Mouse (Mus musculus) neural tube, embryonic 12.5 days (tissue): ENCODE results near the gene Anxa5. TPM values are rescaled to one million over a fixed set of nuclear protein-coding genes. Genes with fewer than 3 reads are reported as not detected.

Experiments used
- ATAC-seq: fragments of 200-750 bp; cut with Nextera tagmentation; 2 replicates; pipeline ENCODE4 v1.8.0; 2017; ENCODE audit warnings: low read depth, mild to moderate bottlenecking, moderate TSS enrichment, moderate library complexity; ENCODE audit not compliant: low FRiP score
- H3K27ac ChIP-seq: fragments of 300-500 bp; sonication (generic); 2 replicates; pipeline ENCODE4 v1.5.1; 2016
- H3K27me3 ChIP-seq: fragments of 300-500 bp; sonication (generic); replicated peaks from 2 replicates; pipeline ENCODE4 v1.6.1; 2016; ENCODE audit warnings: mild to moderate bottlenecking
- H3K36me3 ChIP-seq: fragments of 300-500 bp; sonication (generic); 2 replicates; pipeline ENCODE4 v1.6.1; 2016; ENCODE audit warnings: mild to moderate bottlenecking
- H3K4me1 ChIP-seq: fragments of 300-500 bp; sonication (generic); 2 replicates; pipeline ENCODE4 v1.6.1; 2016
- H3K4me2 ChIP-seq: fragments of 300-500 bp; sonication (generic); replicated peaks from 2 replicates; pipeline ENCODE4 v1.6.1; 2016; ENCODE audit warnings: mild to moderate bottlenecking
- H3K4me3 ChIP-seq: fragments of 300-500 bp; sonication (generic); 2 replicates; pipeline ENCODE4 v1.5.1; 2016
- H3K9ac ChIP-seq: fragments of 300-500 bp; sonication (generic); 2 replicates; pipeline ENCODE4 v1.6.1; 2016; ENCODE audit warnings: mild to moderate bottlenecking
- H3K9me3 ChIP-seq: fragments of 300-500 bp; sonication (generic); 2 replicates; pipeline ENCODE4 v1.6.1; 2016; ENCODE audit warnings: mild to moderate bottlenecking
- WGBS: fragments of 180-500 bp; shearing (Covaris S2); methylation state at CpG from one replicate; pipeline ENCODE4 v1.1.7; 2016; 5-methylcytosine and 5-hydroxymethylcytosine counted together
- polyA plus RNA-seq: library from polyadenylated mRNA; unstranded; fragments of >200 nt; fragmentation: Nextera tagmentation; extraction: Ambion mirVana; gene quantifications from 2 replicates; pipeline ENCODE4 v1.2.1, GENCODE M21; 2016

Anxa5 gene
- polyA plus RNA-seq, 1 experiment from 2014 or later, result 131 TPM

DNA sequence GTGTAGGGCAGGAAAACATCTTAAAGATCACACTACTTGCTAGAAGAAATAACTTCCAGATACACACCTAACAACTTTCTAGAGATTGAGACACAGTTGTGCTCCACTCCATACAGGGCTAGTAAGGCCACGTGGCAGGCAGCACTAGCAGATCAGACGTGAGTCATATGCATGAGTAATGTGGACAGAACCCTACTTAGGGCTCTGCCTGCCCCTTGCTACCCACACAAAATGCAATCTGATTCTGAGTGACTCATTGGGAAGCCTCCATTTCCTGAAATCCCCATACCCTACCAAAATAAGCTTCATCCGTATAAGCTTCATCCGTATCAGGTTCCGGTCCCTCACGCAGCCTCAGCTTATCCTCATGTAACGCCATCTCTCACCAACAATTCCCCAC is 8.1 kb downstream of the Anxa5 start:
- H3K36me3 ChIP-seq, result no peaks in the 10 kb centered on the region
- H3K4me2 ChIP-seq, result no peak overlapping the region
- H3K4me3 ChIP-seq, result no peak overlapping the region
- no peaks in the 10 kb centered on the region for H3K27me3 ChIP-seq
- no peaks in the 10 kb centered on the region for H3K9me3 ChIP-seq
- no peak overlapping the region for H3K9ac ChIP-seq
- no peak overlapping the region for H3K27ac ChIP-seq
- H3K4me1 ChIP-seq, result no peaks in the 10 kb centered on the region
- 89% methylated on average over 7 of the region's 7 CpGs for WGBS
- no peak for ATAC-seq

DNA sequence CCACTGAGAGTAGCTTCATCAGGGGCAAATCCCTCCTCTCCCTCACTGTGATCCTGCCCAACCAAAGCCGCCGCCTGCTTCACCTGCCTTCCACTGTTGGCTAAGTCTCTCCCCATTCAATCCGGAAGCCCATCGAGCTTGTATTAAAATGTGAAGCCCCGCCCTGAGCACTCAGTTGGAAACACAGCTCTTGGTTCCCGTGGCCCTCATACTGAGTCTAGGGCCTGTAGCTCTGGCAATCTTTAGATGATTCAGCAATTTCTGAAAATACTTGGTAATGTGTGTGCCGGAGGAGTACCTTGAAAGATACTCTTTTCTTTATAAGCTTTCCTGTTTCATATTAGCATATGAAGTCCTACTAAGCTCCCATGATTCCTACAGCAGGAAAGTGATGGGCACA is 10.2 kb downstream of the Anxa5 start:
- WGBS, result 69% methylated on average over 7 of the region's 7 CpGs
- Histone ChIP-seq H3K4me2 (no peak overlapping the region), H3K9ac (no peak overlapping the region), H3K4me1 (no peaks in the 10 kb centered on the region), H3K4me3 (no peak overlapping the region), H3K9me3 (no peaks in the 10 kb centered on the region), H3K27me3 (no peaks in the 10 kb centered on the region), H3K36me3 (no peaks in the 10 kb centered on the region), H3K27ac (no peak overlapping the region)
- ATAC-seq, result no peak

DNA sequence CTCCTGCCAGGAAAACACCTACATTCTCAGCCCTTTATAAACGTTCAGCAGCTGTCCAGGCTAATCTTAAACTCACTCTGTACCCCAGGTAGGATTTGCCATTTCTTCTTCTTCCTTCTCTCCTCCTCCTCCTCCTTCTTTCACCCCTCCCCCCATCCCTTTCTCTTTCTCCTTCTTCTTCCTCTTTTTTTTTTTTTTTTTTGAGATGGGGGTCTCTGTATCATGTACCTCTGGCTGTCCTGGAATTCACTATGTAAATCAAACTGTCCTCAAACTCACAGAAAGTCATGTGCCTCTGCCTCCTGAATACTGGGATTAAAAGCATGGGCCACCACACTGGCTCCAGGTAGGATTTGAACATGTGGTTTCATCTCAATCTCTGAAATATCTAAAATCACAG is 13.3 kb downstream of the Anxa5 start:
- H3K9me3 ChIP-seq, result no peaks in the 10 kb centered on the region
- no peak overlapping the region for H3K4me2 ChIP-seq
- H3K27me3 ChIP-seq, result no peaks in the 10 kb centered on the region
- H3K27ac ChIP-seq, result no peak overlapping the region
- H3K36me3 ChIP-seq, result no peaks in the 10 kb centered on the region
- no peak overlapping the region for H3K4me3 ChIP-seq
- WGBS, result 9% methylated on average over 1 of the region's 1 CpGs
- H3K4me1 ChIP-seq, result no peaks in the 10 kb centered on the region
- H3K9ac ChIP-seq, result no peak overlapping the region
- ATAC-seq, result no peak

DNA sequence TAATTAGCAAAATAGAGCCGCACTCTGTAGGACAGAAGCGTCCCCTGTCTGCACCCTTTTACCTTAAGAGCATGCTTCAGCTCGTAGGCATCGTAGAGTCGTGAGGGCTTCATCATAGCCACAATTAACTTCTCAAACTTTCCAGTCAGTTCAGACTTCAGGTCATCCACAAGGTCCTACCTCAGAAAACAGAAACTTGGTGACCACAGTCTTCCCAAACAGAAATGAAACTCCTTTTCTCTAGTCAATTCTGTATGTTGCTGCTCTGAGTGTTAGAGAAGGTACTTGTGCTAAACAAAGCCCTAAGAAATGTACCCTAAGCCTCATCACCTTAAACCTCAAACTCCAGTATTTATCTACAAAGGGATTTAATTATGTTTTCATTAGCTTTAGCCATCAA is 13.9 kb downstream of the Anxa5 start:
- Histone ChIP-seq H3K4me1 (no peaks in the 10 kb centered on the region), H3K4me3 (no peak overlapping the region), H3K27me3 (no peaks in the 10 kb centered on the region), H3K9ac (no peak overlapping the region), H3K9me3 (no peaks in the 10 kb centered on the region), H3K36me3 (no peaks in the 10 kb centered on the region), H3K27ac (no peak overlapping the region), H3K4me2 (no peak overlapping the region)
- 76% methylated on average over 5 of the region's 5 CpGs for WGBS
- no peak for ATAC-seq

DNA sequence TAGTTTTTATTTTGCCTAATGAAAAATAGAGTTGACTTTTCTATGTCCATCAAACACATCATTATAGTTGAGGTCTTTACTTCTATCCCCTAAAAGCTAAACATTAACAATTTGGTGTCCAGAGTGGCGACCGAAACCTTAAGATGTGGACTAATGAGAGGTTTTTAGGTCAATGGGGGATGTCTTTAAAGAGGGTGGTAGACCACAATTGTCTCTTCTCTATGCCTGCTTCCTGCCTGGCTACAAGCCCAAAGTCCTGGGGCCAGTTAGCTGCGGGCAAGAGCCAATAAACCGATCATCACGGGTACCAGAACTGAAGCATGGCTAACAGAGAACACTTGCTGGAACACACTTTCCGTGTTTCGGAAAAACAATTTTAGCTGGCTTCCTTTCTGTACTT is 15.0 kb downstream of the Anxa5 start:
- Histone ChIP-seq H3K9me3 (no peaks in the 10 kb centered on the region), H3K27ac (no peak overlapping the region), H3K4me1 (no peaks in the 10 kb centered on the region), H3K4me3 (no peak overlapping the region), H3K9ac (no peak overlapping the region), H3K36me3 (peaks cover 1% of the 10 kb centered on the region; the same call in 1 of the 2 replicates), H3K4me2 (no peak overlapping the region), H3K27me3 (no peaks in the 10 kb centered on the region)
- 89% methylated on average over 7 of the region's 7 CpGs for WGBS
- no peak for ATAC-seq

DNA sequence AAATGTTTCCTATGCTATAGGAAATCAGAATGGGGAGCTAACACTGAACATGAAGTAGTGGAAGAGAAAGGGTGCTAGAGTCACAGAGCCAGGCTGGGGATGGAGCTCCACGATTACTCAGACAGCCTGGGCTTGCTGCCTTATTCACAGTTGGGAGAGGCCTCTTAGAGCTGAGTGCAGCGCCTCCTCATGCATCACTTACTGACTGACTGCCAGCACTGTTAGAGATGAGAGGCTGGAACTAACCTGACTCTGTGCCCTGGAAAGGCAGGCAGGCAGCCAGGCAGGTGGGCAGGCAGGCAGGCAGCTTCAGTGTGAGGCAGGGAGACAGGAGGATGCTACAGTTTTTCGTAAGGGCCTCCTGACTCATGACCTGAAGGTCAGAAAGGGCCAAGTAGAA is 20.1 kb downstream of the Anxa5 start:
- Histone ChIP-seq H3K4me1 (no peaks in the 10 kb centered on the region), H3K9me3 (no peaks in the 10 kb centered on the region), H3K27ac (no peak overlapping the region), H3K4me2 (no peak overlapping the region), H3K9ac (no peak overlapping the region), H3K27me3 (no peaks in the 10 kb centered on the region), H3K36me3 (peaks cover 10% of the 10 kb centered on the region; the same call in 1 of the 2 replicates), H3K4me3 (no peak overlapping the region)
- ATAC-seq, result no peak
- WGBS, result 79% methylated on average over 3 of the region's 3 CpGs

DNA sequence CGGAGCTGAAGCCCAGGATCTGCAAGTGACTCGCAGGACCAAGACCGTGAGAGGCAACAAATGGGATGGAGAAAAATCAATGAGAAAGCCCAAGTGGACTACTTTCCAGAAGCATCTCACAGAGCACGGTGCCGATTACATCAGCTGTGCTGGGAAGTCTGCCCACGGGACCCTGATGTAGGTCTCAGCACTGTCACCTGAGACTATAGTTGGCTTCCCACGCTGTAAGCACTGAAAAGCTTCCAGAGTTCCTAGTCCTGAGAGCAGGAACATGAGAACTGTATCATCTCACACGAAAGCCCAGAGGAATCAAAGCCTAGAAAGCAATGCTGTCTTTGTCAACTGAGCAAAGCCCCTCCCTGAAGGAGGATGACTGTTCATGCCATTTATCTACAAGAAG is 20.6 kb downstream of the Anxa5 start:
- Histone ChIP-seq H3K4me2 (no peak overlapping the region), H3K36me3 (peaks cover 10% of the 10 kb centered on the region; the same call in 1 of the 2 replicates), H3K4me1 (no peaks in the 10 kb centered on the region), H3K27ac (no peak overlapping the region), H3K4me3 (no peak overlapping the region), H3K27me3 (no peaks in the 10 kb centered on the region), H3K9me3 (no peaks in the 10 kb centered on the region), H3K9ac (no peak overlapping the region)
- 93% methylated on average over 8 of the region's 8 CpGs for WGBS
- ATAC-seq, result no peak

DNA sequence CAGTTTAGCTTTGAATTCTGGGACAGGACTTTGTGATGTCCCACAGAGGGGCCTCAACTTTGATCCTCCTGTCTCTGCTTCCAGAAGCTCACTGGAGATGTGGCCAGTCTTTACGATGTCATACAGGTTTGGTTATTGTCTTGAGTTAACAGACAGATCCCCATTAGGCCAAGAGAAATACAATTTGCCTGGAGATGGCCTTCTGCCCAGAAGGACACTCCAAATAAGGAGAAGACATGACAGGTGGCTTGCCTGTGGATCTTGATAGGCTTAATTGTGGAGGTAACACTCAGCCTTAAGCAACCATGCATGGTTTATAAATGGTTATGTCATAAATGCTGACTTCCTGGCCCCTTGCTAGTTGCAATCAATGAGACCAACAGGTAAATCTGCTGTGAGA is 23.2 kb downstream of the Anxa5 start:
- H3K4me2 ChIP-seq, result no peak overlapping the region
- no peaks in the 10 kb centered on the region for H3K27me3 ChIP-seq
- no peaks in the 10 kb centered on the region for H3K9me3 ChIP-seq
- no peak overlapping the region for H3K27ac ChIP-seq
- no peak overlapping the region for H3K9ac ChIP-seq
- no peak for ATAC-seq
- H3K4me1 ChIP-seq, result no peaks in the 10 kb centered on the region
- no peak overlapping the region for H3K4me3 ChIP-seq
- WGBS, result 88% methylated on average over 1 of the region's 1 CpGs
- peaks cover 15% of the 10 kb centered on the region; the same call in 1 of the 2 replicates for H3K36me3 ChIP-seq

DNA sequence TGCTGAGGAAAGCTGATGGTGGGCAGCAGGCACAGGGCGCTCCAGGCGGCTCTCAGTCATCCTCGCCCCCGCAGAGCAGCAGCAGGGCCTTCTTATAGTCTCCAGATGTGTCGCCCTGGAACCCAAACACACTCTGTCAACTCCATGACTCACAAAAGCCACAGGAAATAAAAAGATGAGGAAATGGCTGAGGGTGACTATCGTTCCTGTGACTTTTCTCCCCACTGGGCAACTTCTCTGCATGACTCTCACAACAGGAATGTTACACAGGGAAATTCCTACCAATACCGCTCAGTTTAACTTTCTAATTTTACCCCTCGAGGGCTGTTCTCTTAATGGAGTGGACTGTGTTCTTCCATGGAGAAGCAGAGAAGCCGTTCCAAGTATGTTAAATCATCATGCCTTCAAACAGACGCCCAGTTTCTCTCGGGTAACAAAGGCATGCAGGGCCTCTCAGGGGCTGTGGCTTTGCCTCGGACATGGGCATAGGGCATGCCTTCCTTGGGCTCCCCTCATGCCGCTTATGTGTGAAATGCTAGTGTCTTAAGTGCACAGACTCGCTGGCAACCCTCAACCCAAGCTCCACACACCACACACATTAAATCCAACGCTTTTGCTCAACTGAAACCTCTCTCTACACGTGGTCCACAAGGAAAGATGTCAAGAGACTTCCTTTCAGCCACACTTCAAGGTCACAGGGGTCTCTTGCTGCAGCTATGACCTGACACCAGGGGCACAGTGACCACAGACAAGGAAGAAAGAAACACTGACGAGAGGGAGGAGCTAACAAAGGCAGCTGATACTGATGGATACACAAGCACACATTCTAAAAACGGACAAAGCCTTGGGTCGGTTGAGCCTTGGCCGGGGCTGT is 26.2 kb downstream of the Anxa5 start:
- Histone ChIP-seq H3K9ac (no peak overlapping the region), H3K27ac (no peak overlapping the region), H3K4me1 (no peaks in the 10 kb centered on the region), H3K27me3 (no peaks in the 10 kb centered on the region), H3K4me3 (no peak overlapping the region), H3K4me2 (no peak overlapping the region), H3K36me3 (peaks cover 12% of the 10 kb centered on the region; the same call in 1 of the 2 replicates), H3K9me3 (no peaks in the 10 kb centered on the region)
- ATAC-seq, result no peak
- 38% methylated on average over 20 of the region's 20 CpGs for WGBS

DNA sequence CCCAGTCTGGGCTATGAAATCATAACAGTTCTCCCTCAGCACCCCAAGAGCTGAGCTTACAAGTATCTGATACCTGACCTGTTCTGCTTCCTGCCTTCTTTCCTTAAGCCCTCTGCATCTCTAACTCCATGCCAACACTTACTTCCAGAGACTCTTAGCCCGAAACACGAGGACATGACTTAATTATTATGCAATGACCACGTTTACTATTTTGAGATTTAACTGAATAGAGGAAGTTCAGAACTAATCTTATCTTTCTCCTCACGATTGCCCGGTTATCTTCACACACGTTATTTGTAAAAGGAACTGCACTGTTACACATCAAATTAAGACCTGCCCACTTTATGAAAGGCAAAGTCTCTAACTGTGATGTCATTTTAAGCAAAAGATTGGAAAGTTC is 28.8 kb downstream of the Anxa5 start:
- WGBS, result 84% methylated on average over 6 of the region's 6 CpGs
- H3K4me3 ChIP-seq, result no peak overlapping the region
- no peaks in the 10 kb centered on the region for H3K9me3 ChIP-seq
- H3K27me3 ChIP-seq, result no peaks in the 10 kb centered on the region
- no peak overlapping the region for H3K4me2 ChIP-seq
- H3K9ac ChIP-seq, result no peak overlapping the region
- no peaks in the 10 kb centered on the region for H3K4me1 ChIP-seq
- no peak overlapping the region for H3K27ac ChIP-seq
- ATAC-seq, result no peak
- H3K36me3 ChIP-seq, result 0 out of 2 replicates have a peak, but pooled peaks cover 5% of the 10 kb centered on the region

DNA sequence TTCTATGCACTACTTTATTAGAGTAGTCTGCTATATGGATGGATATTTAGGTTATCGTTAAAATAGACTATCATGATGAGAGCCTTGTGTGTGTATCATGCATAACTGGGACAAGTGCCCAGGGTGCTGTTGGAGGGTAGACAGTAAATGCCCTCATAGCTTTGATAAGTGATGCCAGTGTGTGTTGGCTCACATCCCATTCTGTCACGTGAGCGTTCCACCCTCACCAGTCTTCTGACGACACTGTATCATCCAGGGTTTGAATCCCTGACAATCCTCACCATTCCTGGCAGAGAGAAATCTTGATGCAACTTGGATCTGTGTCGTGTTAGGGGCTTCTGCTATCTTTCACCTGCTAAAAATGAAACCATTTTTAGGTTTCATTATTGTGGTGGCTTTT is 29.2 kb downstream of the Anxa5 start:
- Histone ChIP-seq H3K9ac (no peak overlapping the region), H3K27ac (no peak overlapping the region), H3K27me3 (no peaks in the 10 kb centered on the region), H3K9me3 (no peaks in the 10 kb centered on the region), H3K4me1 (no peaks in the 10 kb centered on the region), H3K4me3 (no peak overlapping the region), H3K36me3 (0 out of 2 replicates have a peak, but pooled peaks cover 5% of the 10 kb centered on the region), H3K4me2 (no peak overlapping the region)
- no peak for ATAC-seq
- WGBS, result 86% methylated on average over 5 of the region's 5 CpGs

DNA sequence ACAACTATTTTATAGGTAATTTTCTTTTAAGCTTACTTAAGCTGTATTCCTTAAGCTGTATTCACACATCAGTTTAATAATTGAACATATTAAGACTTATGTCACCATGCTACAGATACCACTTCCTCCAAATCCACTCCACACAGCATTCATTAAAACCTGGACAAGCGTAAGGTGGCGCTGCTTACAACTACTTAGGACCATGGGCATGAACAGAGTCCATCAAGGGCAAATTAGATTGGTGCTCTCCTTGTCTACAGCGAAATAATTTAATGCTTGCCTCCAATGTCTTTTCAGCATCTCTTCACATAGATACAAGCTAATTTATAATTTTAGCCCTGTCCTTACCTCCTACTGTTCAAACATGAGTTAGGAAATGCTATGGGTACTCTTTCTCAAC is 29.7 kb downstream of the Anxa5 start:
- H3K4me1 ChIP-seq, result no peaks in the 10 kb centered on the region
- WGBS, result 94% methylated on average over 3 of the region's 3 CpGs
- H3K9ac ChIP-seq, result no peak overlapping the region
- H3K9me3 ChIP-seq, result no peaks in the 10 kb centered on the region
- H3K4me2 ChIP-seq, result no peak overlapping the region
- ATAC-seq, result no peak
- no peak overlapping the region for H3K4me3 ChIP-seq
- no peaks in the 10 kb centered on the region for H3K27me3 ChIP-seq
- no peak overlapping the region for H3K27ac ChIP-seq
- H3K36me3 ChIP-seq, result 0 out of 2 replicates have a peak, but pooled peaks cover 5% of the 10 kb centered on the region

DNA sequence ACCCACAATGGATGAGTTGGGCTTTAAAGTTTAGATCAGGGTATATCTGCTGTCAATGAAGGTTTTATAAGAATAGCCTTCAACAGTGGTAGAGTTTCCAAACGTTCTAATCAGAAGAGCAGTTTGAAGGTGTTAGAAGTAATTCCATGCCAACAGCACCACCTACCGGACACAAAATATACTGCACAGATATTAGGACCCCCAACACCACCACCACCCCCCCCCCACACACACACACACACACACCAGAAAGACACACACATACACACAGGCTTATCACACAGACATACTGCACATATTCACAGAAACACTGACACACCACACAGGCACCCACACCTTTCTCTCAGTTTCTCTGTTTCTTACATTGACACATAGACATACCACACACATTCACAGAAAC is 33.3 kb downstream of the Anxa5 start:
- Histone ChIP-seq H3K4me2 (no peak overlapping the region), H3K27ac (no peak overlapping the region), H3K4me3 (no peak overlapping the region), H3K27me3 (no peaks in the 10 kb centered on the region), H3K36me3 (no peaks in the 10 kb centered on the region), H3K9me3 (no peaks in the 10 kb centered on the region), H3K9ac (no peak overlapping the region), H3K4me1 (no peaks in the 10 kb centered on the region)
- peak; percentile 57; the same call in 1 of the 2 replicates for ATAC-seq
- WGBS, result 4% methylated on average over 2 of the region's 2 CpGs
